Mouse (Mus musculus) erythroblast, embryonic 14.5 days (primary cell): Measurements from ENCODE around the gene Papolb.

Source experiments
- GATA1 ChIP-seq: IDR thresholded peaks from 2 replicates; pipeline ENCODE4 v1.6.1; 2012; ENCODE audit warnings: low read length, inconsistent platforms, mixed read lengths
- TAL1 ChIP-seq: IDR thresholded peaks from 3 replicates; pipeline ENCODE4 v1.6.1; 2012; ENCODE audit warnings: low read length, inconsistent platforms, mixed read lengths

DNA sequence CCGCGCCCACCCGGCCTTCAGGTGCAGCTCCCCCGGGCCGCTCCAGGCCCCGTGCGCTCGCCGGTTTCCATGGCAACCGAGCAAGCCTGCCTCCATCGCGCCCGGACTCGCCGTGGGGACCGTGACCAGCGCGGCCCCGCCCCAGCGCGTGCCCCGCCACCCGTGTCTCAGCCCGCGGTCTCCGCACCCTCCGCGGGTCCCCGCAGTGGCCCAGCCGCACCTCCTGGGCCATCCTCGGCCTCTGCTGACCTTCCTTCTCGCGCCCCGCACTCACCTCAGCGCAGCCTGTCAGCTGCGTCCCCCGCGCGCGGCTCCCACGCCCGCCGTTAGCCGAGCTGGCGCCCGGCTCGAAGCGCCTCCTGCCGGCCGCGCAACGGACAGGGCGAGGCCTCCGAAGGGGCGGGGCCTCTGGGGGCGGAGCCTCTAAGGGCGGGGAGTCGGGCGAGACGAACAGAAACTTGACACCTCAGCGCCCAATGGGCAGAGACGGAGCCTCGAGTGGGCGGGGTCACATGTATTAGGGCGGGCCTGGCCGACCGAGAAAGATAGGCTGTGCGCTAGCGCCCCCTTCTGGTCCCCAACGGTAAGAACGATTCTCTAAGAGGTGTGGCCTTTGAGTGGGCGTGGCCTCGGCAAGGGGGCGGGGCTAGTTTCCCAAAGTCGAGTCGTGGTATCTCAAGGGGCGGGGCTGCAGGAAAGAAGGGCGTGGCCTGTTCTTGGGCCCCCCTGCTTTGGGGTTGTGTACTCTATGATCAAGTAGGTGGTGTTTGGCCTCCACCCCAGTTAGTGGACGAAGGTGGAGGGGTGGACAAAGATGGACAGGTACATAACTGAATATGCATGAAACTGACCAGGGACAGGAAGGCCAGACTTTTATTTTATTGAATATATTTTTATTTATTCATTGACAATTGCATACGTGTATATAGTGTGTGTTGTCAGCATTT lies 21.1 kb upstream of the Papolb start, which contains the start of gene Radil:
- no peak for TF ChIP-seq GATA1
- TF ChIP-seq TAL1: no peak
